Mouse (Mus musculus): ENCODE data around the gene Prep. TPM values are rescaled to one million over a fixed set of nuclear protein-coding genes. Genes with fewer than 3 reads are reported as not detected.

Prep gene
- total RNA-seq, 2 experiments from 2014 or later = 9.1 to 9.7 TPM

GRCm38 (mm10) chr10:45107313-45107712 is 40.3 kb downstream of the Prep start:
- intact Hi-C loops (cut with DNase I) = no loop called here
- DNase-seq (ENCODE audit: low spot score in 2 of 2) = no peak

DNA sequence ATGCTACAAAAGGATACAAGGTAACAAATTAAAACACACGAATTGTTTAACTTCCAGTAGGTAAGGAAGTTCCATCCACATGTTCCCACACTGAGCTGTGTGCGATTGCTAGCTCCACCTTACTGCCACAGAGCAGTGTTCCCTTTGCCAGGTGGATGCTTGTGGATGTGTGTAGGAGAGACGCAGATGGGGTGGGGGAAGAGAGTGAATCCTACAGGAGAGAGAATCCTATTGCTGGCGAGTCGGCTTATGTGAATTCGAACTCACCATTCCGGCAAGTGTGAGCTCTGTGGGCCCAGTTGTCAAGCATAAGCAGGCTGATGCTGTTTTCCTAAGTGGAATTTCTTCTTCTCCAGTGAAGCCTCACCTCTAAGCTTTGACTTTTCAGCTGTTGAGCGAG is 42.0 kb downstream of the Prep start:
- DNase-seq (ENCODE audit: low spot score in 2 of 2) = peak in 1 of 2 experiments; percentile 55
- intact Hi-C loops (cut with DNase I) = no loop called here

- intact Hi-C loops (cut with DNase I) = no loop called here
- no peak for DNase-seq (ENCODE audit: low spot score in 2 of 2)
These were observed 43.0 kb downstream of the Prep start for GRCm38 (mm10) chr10:45109974-45110373.

DNA sequence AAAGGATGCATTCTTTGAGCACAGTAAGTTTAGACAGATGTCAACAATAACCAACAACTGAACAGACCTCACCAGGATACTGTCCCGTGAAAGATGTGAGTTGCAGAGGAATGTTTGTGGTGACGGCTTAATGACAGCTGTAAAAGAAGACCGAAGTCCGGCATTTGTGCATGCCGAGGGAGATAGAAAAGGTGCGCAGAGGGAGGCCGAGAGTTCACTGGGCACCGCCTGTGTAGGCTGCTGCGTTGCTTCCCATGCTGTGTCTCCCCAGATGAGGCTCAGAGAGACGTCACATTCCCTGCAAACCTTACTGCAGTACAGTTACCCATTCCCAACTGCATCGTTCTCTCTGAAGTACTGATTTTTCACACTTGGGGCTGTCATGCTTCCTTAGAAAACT is 45.9 kb downstream of the Prep start:
- no peak for DNase-seq (ENCODE audit: low spot score in 2 of 2)
- intact Hi-C loops (cut with DNase I) = no loop called here

- DNase-seq (ENCODE audit: low spot score in 2 of 2) = no peak
These were observed 47.5 kb downstream of the Prep start for GRCm38 (mm10) chr10:45114462-45114861.

DNA sequence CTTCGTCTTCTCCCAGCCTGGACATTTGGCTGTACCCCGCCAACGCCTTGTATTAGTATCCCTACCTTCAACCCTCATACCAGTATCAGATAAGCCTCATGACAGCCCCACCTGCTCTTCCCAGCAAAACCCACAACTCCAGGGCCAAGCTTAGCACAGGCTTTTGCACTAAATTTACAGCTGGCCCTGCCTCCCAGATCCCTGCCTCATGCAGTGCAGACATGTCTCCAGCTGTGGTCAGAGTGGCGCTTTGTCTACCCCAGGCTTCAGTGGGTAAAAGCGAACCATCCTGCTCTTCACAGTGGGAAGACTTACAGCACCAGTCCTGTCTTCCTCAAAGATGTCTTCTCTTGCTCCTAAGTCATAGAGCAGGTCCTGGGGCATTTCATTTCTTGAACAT is 49.8 kb downstream of the Prep start:
- DNase-seq (ENCODE audit: low spot score in 2 of 2) = no peak
- intact Hi-C loops (cut with DNase I) = no loop called here

More at GRCm38 (mm10) chr10:45114462-45114861, 47.5 kb downstream of the Prep start:
- intact Hi-C loops (cut with DNase I) = no loop called here

DNA sequence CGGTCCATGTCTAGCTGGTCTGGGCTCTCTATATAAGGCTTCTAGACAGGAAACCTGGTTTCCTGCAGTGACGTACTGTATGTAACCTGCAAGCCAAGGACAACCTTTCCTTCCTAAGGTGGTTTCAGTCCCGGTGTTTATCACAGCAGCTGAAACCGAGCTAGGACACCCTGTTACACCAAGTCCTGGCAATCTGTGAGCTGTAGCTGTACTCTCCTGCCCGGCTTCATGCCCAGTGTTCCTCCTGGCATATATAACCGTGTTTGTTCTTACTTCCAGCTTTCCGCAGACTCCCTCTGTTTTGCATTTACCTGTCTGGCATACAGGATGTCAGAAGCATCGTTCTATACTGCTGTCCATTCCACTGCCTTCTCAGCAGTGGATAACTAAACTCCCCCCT is 51.4 kb downstream of the Prep start:
- intact Hi-C loops (cut with DNase I) = no loop called here
- no peak for DNase-seq (ENCODE audit: low spot score in 2 of 2)

DNA sequence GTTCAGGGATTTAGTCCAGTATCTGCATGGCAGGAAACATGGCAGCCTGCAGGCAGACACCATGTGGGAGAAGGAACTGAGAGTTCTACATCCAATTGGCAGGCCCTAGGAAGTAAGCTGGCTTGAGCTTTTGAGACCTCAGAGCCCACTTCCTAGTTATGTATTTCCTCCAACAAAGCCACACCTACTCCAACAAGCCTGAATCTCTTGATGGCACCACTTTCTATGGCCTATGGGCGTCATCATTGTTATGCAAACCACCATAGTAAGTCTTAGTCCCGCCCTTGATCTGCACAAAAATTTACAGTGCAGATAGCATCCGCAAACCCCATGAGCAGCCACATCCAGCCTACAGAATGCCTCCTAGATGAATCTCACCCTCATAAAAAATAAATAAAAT is 54.6 kb downstream of the Prep start:
- intact Hi-C loops (cut with DNase I) = no loop called here
- DNase-seq (ENCODE audit: low spot score in 2 of 2) = no peak

DNA sequence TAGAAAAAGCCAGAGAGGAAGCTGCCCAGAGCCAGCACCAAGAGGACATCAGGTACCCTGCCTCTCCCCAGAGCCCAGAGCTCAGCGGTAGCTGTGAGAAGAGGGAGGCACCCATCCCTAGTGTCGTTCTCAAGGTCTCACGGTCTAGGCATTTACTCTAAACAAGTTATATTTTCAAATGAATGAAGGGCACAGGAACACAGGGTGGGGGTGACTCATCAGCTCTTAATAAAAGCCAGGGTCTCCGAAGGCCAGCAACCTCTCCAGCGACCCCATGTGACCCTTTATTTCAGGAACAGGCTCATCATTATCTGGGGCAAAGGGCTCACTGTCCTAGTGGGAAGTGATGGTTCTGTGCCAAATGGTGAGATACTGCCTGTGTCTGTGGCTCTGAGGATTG is 55.5 kb downstream of the Prep start:
- DNase-seq (ENCODE audit: low spot score in 2 of 2) = no peak
- intact Hi-C loops (cut with DNase I) = no loop called here

DNA sequence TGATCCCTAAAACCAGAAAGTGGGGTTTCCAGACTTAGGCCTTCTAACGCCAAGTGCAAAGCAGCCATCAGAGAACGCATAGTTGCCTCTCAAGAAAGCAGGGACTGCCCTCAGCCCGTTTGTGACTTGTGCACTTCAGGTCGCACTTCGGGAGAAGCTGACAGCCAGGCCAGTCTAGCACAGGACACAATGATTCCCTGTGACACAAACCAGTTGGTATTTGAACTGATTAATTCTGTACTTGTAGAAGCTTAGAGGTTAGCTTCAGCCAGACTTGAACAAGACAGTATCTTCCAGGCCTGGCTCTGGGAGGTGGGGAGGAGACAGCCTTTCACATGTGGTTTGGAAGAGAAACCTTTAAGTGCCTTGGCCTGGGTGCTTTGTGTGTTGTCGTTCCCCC is 56.0 kb downstream of the Prep start:
- DNase-seq (ENCODE audit: low spot score in 2 of 2) = no peak
- intact Hi-C loops (cut with DNase I) = no loop called here

DNA sequence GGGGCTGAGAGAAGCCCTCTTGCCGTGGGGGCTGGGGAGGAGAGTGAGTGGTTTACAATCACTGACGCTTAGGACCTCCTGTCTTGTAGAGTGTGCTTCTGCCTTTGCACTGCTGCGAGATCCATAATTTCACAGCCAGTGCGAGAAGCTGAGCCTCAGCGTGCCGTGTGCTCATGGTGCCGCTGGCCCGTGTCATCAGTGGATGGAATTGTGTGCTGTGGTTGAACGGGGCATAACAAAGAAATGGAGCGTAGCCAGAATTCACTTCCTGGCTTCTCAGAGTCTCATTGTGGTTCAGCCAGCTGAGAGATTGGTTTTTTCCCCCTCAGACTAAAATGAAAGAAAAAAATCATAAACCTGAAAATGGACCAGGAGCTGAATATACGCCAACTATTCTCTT is 62.1 kb downstream of the Prep start:
- intact Hi-C loops (cut with DNase I) = no loop called here
- DNase-seq (ENCODE audit: low spot score in 2 of 2) = no peak

DNA sequence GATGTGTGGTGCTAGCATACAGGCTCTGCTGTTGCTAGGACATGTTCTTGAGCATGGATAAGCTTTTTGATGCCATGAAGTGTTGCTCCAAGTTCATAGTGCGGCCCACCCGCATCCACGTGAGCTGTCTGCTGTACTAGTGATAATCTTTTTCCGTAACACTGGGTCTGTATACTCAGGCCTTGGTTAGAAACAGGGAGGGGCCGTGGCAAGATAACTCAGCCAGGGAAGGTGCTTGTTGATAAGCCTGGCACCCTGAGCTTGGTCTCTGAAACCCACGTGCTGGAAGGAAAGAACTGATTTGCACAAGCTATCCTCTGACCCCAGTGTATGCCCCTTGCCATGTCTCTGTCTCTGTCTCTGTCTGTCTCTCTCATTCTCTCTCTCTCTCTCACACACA is 63.0 kb downstream of the Prep start:
- intact Hi-C loops (cut with DNase I) = no loop called here
- DNase-seq (ENCODE audit: low spot score in 2 of 2) = no peak

GRCm38 (mm10) chr10:45132371-45132770 is 65.4 kb downstream of the Prep start:
- intact Hi-C loops (cut with DNase I) = no loop called here
- DNase-seq (ENCODE audit: low spot score in 2 of 2) = peak in 1 of 2 experiments; percentile 13

- peak; percentile 20 to 84 for DNase-seq (ENCODE audit: low spot score in 2 of 2)
- intact Hi-C loops (cut with DNase I) = no loop called here
These were observed 69.8 kb downstream of the Prep start for GRCm38 (mm10) chr10:45136806-45137205.

DNA sequence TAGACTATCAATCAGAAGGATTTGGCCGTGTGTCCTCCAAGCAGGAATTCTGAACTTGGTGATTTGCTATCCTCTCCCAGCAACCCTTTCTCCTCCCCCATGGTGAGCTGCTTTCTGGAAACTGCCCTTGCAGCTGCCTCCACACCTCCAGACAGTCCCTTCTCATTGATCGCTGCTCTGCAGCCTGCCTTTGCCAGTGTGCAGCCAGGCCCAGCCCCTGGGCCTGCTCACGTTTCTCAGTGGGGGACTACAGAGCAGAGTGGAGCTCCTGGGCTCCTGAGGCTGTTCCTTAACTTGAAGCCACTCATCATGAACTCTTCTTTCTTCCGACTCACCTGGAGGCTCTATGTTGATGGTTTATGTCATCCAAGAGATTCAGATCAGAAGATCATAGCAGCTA is 72.9 kb downstream of the Prep start:
- DNase-seq (ENCODE audit: low spot score in 2 of 2) = no peak
- intact Hi-C loops (cut with DNase I) = no loop called here

DNA sequence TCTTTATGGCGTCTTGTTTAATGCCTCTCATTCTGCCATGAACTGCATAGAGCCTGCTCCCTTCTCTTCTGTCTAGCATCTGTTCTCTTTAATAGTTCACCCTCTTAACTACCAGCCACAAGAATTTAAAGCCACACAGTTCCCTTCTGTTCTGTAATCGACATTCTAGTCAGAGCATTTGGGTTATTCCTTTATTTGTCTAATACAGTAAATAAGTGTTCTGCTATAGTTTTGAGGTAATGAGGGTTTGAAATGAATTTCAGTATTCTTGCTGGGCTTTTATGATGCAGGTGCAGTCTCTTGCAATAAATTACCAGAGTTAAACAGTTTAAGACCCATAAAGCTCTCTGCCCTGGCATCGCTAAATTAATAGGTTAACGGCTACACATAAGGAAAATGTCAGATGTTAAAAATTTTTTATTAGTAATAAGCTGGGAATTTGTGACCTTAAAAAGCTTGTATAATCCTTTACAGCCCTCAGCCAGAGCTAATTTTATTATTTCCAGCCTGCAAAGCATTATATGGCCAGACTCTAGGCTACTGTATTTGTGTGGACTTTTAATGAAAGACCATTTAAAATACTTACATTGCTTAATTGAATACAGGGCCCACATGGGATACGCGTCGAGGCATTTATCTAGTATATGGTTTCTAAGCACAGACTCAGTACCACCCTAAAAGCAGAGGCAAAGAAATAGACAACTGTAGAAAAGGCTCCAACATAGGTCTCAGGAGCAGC is 73.6 kb downstream of the Prep start:
- intact Hi-C loops (cut with DNase I) = no loop called here
- DNase-seq (ENCODE audit: low spot score in 2 of 2) = no peak

DNA sequence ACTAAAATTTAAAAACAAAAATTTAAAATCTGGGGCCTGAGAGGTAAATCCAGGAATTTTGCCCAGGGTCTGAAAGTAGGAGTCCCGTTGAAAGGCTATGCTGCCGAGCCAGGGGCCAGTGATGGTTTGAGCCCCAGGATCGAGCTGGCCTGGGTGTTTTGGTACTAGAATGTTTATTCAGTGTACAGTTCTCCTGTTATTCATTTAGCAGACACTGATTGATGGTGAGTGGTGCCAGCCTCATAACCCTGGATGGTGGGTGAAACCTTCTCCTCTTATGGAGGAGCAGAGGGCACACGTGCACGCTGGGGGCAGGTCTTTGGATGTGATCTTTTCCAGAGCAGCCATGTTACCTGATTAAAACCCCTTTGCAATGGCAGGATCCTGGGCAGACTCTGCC is 75.4 kb downstream of the Prep start:
- DNase-seq (ENCODE audit: low spot score in 2 of 2) = no peak
- intact Hi-C loops (cut with DNase I) = no loop called here

DNA sequence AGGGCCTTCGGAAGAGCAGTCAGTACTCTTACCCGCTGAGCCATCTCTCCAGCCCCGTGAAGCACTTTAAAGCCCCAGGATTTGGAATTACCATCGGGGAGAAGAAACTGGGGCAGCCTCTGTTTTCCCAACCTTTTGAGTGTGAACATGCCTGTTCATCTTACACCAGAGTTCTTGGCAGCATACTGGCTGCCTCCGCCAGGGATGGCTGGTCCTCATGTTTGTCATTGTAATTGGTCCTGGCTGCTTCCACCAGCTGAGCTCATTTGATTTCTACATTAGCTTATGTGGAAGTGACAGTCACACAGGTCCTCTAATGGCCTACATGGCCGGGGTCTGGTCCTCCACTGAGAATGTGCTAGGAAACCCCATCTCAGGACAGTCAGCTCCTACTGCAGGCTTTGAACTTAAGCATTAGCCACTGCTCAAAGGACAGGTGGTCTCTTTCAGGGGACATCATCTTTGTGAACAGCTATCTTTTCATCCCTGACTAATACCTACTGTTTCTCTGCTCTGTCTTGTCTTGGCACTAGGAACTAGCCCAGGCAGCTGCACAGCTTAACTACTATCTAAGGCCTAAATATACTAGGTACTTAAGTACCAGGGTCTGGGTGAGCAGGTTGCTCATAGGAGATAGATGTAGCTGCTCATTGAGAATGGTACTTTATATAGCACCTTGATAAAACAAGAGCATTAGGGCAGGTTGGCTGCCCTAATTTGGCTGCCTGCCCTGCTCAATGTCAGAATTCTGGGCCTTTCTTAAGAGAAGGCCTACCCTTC is 77.2 kb downstream of the Prep start:
- DNase-seq (ENCODE audit: low spot score in 2 of 2) = no peak
- intact Hi-C loops (cut with DNase I) = no loop called here

GRCm38 (mm10) chr10:45146821-45147220 is 79.8 kb downstream of the Prep start:
- intact Hi-C loops (cut with DNase I) = no loop called here
- no peak for DNase-seq (ENCODE audit: low spot score in 2 of 2)

- intact Hi-C loops (cut with DNase I) = no loop called here
- no peak for DNase-seq (ENCODE audit: low spot score in 2 of 2)
These were observed 84.1 kb downstream of the Prep start for GRCm38 (mm10) chr10:45151137-45151536.
